Mouse (Mus musculus): ENCODE data around the gene Nudt13. TPM values are rescaled to one million over a fixed set of nuclear protein-coding genes. Genes with fewer than 3 reads are reported as not detected.
"Not testable (repeated sequence)": the region's sequence is repeated elsewhere in the genome, so short reads cannot be mapped to it uniquely, and the experiment has no call there.

Gene Nudt13
- polyA plus RNA-seq, 1 experiment from 2014 or later, result 10.0 TPM

DNA sequence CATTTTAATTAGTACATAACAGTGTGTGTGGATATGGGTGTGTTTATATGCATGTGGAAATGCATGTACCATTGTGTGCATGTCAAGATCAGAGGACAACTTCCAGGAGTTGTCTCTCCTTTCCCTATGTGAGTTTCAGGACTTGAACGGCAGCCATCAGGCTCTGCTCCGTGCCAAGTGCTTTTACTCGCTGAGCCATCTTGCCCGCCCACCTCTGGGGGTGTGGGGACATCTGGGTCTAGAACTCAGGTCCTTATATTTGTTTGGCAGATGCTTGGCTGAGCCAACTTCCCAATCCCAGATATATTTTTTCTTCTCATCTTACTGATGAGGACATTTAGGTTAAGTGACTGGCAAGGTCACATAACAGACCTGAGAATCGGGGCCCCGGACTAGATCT, 26.1 kb upstream of the Nudt13 start:
- no peak overlapping the region for H3K27ac ChIP-seq (ENCODE audit: low read depth, low read length)
- WGBS, result 78% methylated on average over 6 of the region's 6 CpGs
- DNase-seq (ENCODE audit: low spot score) (no peak), ATAC-seq (replicated peaks; ENCODE audit: low FRiP score) (no peak)
- H3K4me3 ChIP-seq (ENCODE audit: low read depth, low read length), result no peak overlapping the region
- H3K27me3 ChIP-seq (replicated peaks; ENCODE audit: control insufficient read depth, insufficient read depth, low read length), result no peaks in the 10 kb centered on the region; the same call in 1 of the 2 replicates
- H3K4me2 ChIP-seq, result no peak overlapping the region
- H3K9ac ChIP-seq (ENCODE audit: low read depth, low read length), result no peak overlapping the region
- H3K9me3 ChIP-seq (ENCODE audit: control insufficient read depth, low read length), result no peaks in the 10 kb centered on the region
- H3K36me3 ChIP-seq (ENCODE audit: control insufficient read depth, insufficient read depth, low read length), result no peaks in the 10 kb centered on the region
- no peaks in the 10 kb centered on the region for H3K4me1 ChIP-seq (replicated peaks; ENCODE audit: control insufficient read depth, insufficient read depth, low read length)

DNA sequence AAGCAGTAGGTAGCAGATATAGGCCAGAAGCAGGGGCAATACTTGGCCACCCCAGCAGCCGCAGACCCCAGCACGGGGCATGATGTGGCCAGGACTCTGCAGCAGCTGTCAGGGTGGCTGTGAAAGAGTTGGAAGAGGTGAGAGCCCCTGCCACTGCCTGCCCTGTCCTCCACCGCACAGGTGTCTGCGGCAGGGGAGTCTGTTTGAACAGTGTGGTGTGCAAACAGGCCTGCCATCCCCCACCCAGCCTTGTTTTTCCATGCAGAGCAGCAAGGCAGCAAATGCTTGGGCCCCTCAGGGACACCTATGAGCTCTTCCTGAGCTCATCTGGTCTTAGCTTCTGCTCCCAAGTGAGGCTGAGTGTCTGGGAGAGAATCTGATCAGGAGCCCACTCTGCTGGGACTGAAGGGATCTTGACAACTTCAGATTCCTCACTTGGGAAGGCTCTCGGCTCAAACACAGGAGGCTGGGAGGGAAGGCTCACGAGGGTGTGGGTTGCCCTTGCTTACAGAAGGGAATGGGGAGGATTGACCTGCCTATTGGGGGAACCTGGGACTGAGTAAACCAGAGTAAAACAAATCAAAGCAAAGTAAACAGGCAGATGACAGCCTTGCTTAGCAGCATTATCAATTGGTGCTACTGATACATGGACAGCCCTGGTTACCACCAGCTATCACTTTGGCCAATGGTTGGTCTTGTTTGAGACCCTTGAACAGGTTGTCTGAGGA, 25.3 kb upstream of the Nudt13 start, which contains the start of gene Kcnk16:
Gene Kcnk16, minus strand, starts transcription at position 118 of the 728 bp plus-strand sequence.
- peak; percentile 65 for ATAC-seq (replicated peaks; ENCODE audit: low FRiP score)
- no peaks in the 10 kb centered on the region for H3K9me3 ChIP-seq (ENCODE audit: control insufficient read depth, low read length)
- H3K36me3 ChIP-seq (ENCODE audit: control insufficient read depth, insufficient read depth, low read length), result no peaks in the 10 kb centered on the region
- no peak within 1 kb of the TSS for H3K27ac ChIP-seq (ENCODE audit: low read depth, low read length)
- no peaks in the 10 kb centered on the region for H3K4me1 ChIP-seq (replicated peaks; ENCODE audit: control insufficient read depth, insufficient read depth, low read length)
- H3K9ac ChIP-seq (ENCODE audit: low read depth, low read length), result no peak within 1 kb of the TSS
- H3K4me2 ChIP-seq, result 0 out of 2 replicates have a peak within 1 kb of the TSS, but pooled peaks have one; percentile 10
- WGBS, result 50% methylated on average over 6 of the region's 6 CpGs
- H3K4me3 ChIP-seq (ENCODE audit: low read depth, low read length), result no peak within 1 kb of the TSS
- no peaks in the 10 kb centered on the region; the same call in 1 of the 2 replicates for H3K27me3 ChIP-seq (replicated peaks; ENCODE audit: control insufficient read depth, insufficient read depth, low read length)
- peak; percentile 41 for DNase-seq (ENCODE audit: low spot score)

DNA sequence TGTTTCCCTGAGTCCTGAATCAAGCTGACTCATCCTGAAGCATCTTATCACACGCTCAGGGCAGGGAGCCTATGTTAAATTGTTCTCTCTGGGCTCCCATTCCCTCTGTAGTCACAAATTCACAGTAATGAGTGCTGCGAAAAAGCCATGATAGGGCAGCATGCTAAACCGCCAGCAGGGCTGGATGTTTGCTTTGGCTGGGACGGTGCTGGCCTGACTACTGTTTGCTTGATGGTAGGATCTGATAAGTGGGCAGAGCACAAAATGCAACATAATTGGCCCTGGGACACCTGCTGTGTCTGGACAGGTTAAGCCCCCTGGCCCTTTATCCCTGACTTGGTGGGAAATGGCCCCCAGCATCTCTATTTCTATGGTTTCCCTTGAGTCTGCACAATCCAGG, 3.1 kb upstream of the Nudt13 start:
- H3K36me3 ChIP-seq (ENCODE audit: control insufficient read depth, insufficient read depth, low read length), result no peaks in the 10 kb centered on the region; the same call in 1 of the 2 replicates
- H3K27ac ChIP-seq (ENCODE audit: low read depth, low read length), result no peak overlapping the region
- no peaks in the 10 kb centered on the region for H3K27me3 ChIP-seq (replicated peaks; ENCODE audit: control insufficient read depth, insufficient read depth, low read length)
- H3K9ac ChIP-seq (ENCODE audit: low read depth, low read length), result no peak overlapping the region
- H3K4me2 ChIP-seq, result no peak overlapping the region
- no peak for DNase-seq (ENCODE audit: low spot score)
- 55% methylated on average over 4 of the region's 4 CpGs for WGBS
- ATAC-seq (replicated peaks; ENCODE audit: low FRiP score), result no peak
- H3K4me1 ChIP-seq (replicated peaks; ENCODE audit: control insufficient read depth, insufficient read depth, low read length), result peaks cover 3% of the 10 kb centered on the region; the same call in 1 of the 2 replicates
- H3K9me3 ChIP-seq (ENCODE audit: control insufficient read depth, low read length), result no peaks in the 10 kb centered on the region
- no peak overlapping the region for H3K4me3 ChIP-seq (ENCODE audit: low read depth, low read length)

DNA sequence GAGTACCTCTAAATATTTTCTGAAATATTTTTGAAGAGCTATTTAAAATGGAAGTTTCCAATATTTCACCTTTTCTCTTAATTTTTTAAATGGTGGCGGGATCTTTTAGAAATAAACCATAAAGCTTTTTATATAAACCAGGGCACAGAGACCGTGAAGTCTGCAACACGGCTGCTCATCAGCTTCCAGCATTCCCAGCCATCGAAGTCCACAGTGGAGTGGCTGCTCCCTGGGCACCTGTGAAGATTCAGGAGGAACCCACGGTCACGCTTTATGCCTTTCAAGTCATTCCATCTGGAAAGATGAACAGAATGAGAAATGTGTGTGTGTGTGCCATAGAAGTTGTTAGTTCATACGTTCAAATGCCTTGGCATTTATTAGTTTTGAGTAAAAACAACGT, 450 bp downstream of the Nudt13 start:
- WGBS, result 43% methylated on average over 8 of the region's 8 CpGs
- Histone ChIP-seq H3K4me1 (replicated peaks; ENCODE audit: control insufficient read depth, insufficient read depth, low read length) (peaks cover 3% of the 10 kb centered on the region; the same call in 1 of the 2 replicates), H3K4me2 (peak overlapping the region; percentile 70), H3K9ac (ENCODE audit: low read depth, low read length) (peak overlapping the region; percentile 62; the same call in 1 of the 2 replicates), H3K36me3 (ENCODE audit: control insufficient read depth, insufficient read depth, low read length) (no peaks in the 10 kb centered on the region; the same call in 1 of the 2 replicates), H3K27ac (ENCODE audit: low read depth, low read length) (no peak overlapping the region), H3K27me3 (replicated peaks; ENCODE audit: control insufficient read depth, insufficient read depth, low read length) (no peaks in the 10 kb centered on the region), H3K4me3 (ENCODE audit: low read depth, low read length) (peak overlapping the region; percentile 60), H3K9me3 (ENCODE audit: control insufficient read depth, low read length) (no peaks in the 10 kb centered on the region)
- DNase-seq (ENCODE audit: low spot score) (no peak), ATAC-seq (replicated peaks; ENCODE audit: low FRiP score) (no peak)

DNA sequence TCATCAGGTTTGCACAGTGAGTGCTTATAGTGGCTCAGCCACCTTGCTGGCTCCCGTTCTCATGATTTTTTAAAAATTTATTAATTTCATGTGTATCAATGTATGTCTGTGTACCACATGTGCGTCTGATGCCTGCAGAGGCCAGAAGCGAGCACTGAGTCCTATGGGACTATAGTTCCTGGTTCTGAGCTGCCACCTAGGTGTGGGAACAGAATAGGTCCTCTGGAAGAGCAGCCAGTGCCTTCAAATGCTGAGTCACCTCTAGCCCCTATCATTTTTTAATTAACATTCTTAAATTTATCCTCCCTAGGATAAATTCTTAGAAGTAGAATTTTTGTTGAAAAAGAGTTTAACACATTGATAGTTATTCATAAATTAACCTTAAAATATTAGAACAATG, 3.1 kb downstream of the Nudt13 start:
- no peak overlapping the region for H3K4me2 ChIP-seq
- H3K36me3 ChIP-seq (ENCODE audit: control insufficient read depth, insufficient read depth, low read length), result no peaks in the 10 kb centered on the region; the same call in 1 of the 2 replicates
- no peak for ATAC-seq (replicated peaks; ENCODE audit: low FRiP score)
- WGBS, result 83% methylated on average over 3 of the region's 3 CpGs
- H3K4me1 ChIP-seq (replicated peaks; ENCODE audit: control insufficient read depth, insufficient read depth, low read length), result peaks cover 3% of the 10 kb centered on the region; the same call in 1 of the 2 replicates
- H3K9ac ChIP-seq (ENCODE audit: low read depth, low read length), result no peak overlapping the region
- no peak overlapping the region for H3K4me3 ChIP-seq (ENCODE audit: low read depth, low read length)
- DNase-seq (ENCODE audit: low spot score), result no peak
- no peak overlapping the region for H3K27ac ChIP-seq (ENCODE audit: low read depth, low read length)
- H3K9me3 ChIP-seq (ENCODE audit: control insufficient read depth, low read length), result no peaks in the 10 kb centered on the region
- H3K27me3 ChIP-seq (replicated peaks; ENCODE audit: control insufficient read depth, insufficient read depth, low read length), result no peaks in the 10 kb centered on the region

DNA sequence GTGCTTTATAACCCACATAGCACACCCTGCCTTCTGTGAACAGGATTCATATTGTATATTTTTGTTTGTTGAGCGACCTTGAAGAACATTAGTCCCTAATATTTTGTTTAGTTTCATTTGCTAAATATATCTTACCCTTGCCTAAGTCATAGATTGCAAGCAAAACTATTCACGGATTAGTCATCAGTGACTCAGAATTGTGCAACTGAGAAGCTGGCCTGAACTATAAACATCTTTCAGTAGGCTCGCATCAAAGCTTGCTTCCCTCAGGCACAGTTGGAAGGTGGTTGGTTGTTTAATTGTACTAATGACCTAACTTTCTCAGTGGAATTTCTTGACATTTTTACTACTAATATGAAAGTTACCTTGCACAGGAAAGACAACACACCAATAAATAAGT, 3.6 kb downstream of the Nudt13 start:
- Histone ChIP-seq H3K27ac (ENCODE audit: low read depth, low read length) (no peak overlapping the region), H3K4me2 (no peak overlapping the region), H3K9ac (ENCODE audit: low read depth, low read length) (no peak overlapping the region), H3K4me3 (ENCODE audit: low read depth, low read length) (no peak overlapping the region), H3K36me3 (ENCODE audit: control insufficient read depth, insufficient read depth, low read length) (no peaks in the 10 kb centered on the region; the same call in 1 of the 2 replicates), H3K4me1 (replicated peaks; ENCODE audit: control insufficient read depth, insufficient read depth, low read length) (peaks cover 3% of the 10 kb centered on the region; the same call in 1 of the 2 replicates), H3K27me3 (replicated peaks; ENCODE audit: control insufficient read depth, insufficient read depth, low read length) (no peaks in the 10 kb centered on the region), H3K9me3 (ENCODE audit: control insufficient read depth, low read length) (no peaks in the 10 kb centered on the region)
- DNase-seq (ENCODE audit: low spot score) (no peak), ATAC-seq (replicated peaks; ENCODE audit: low FRiP score) (no peak)
- 84% methylated on average over 3 of the region's 3 CpGs for WGBS

DNA sequence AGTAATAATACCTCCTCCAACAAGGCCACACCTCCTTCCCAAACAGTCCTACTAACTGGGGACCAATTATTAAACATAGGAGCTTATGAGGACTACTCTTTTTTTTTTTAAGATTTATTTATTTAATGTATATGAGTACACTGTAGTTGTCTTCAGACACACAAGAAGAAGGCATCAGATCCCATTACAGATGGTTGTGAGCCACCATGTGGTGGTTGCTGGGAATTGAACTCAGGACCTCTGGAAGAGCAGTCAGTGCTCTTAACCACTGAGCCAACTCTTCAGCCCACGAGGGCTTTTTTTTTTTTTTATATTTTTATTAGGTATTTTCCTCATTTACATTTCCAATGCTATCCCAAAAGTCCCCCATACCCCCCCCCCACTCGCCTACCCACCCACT, 10.6 kb downstream of the Nudt13 start:
- H3K36me3 ChIP-seq (ENCODE audit: control insufficient read depth, insufficient read depth, low read length), result not testable (repeated sequence)

DNA sequence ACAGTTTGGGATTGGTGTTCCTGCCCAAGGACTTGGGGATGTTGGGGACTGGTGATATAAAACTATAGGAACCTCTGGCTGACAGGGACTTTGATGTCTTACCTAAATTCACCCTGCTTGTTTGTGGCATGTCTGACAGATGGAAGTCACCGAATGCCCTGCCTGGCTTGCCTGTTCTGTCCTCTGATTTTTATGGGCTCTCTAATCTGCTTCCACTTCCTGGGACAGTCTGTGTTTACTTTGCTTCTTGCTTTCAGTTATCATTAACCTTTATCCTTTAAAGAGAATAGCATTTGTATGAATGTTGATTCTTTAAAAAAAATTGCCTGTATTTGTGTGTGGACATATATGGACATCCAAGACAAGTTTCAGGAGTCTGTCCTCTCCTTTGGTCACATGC, 20.6 kb downstream of the Nudt13 start:
- no peak overlapping the region for H3K4me2 ChIP-seq
- ATAC-seq (replicated peaks; ENCODE audit: low FRiP score) (no peak), DNase-seq (ENCODE audit: low spot score) (no peak)
- H3K9me3 ChIP-seq (ENCODE audit: control insufficient read depth, low read length), result no peaks in the 10 kb centered on the region
- no peak overlapping the region for H3K9ac ChIP-seq (ENCODE audit: low read depth, low read length)
- 57% methylated on average over 1 of the region's 1 CpGs for WGBS
- H3K27me3 ChIP-seq (replicated peaks; ENCODE audit: control insufficient read depth, insufficient read depth, low read length), result no peaks in the 10 kb centered on the region
- H3K4me3 ChIP-seq (ENCODE audit: low read depth, low read length), result no peak overlapping the region
- no peaks in the 10 kb centered on the region for H3K4me1 ChIP-seq (replicated peaks; ENCODE audit: control insufficient read depth, insufficient read depth, low read length)
- peaks cover 7% of the 10 kb centered on the region; the same call in 1 of the 2 replicates for H3K36me3 ChIP-seq (ENCODE audit: control insufficient read depth, insufficient read depth, low read length)
- H3K27ac ChIP-seq (ENCODE audit: low read depth, low read length), result no peak overlapping the region

More for the DNA sequence above, 10.6 kb downstream of the Nudt13 start:
- 64% methylated on average over 2 of the region's 2 CpGs for WGBS
- H3K9ac ChIP-seq (ENCODE audit: low read depth, low read length); H3K27me3 ChIP-seq (replicated peaks; ENCODE audit: control insufficient read depth, insufficient read depth, low read length); DNase-seq (ENCODE audit: low spot score); H3K4me2 ChIP-seq; H3K4me3 ChIP-seq (ENCODE audit: low read depth, low read length); H3K4me1 ChIP-seq (replicated peaks; ENCODE audit: control insufficient read depth, insufficient read depth, low read length); H3K9me3 ChIP-seq (ENCODE audit: control insufficient read depth, low read length); H3K27ac ChIP-seq (ENCODE audit: low read depth, low read length); ATAC-seq (replicated peaks; ENCODE audit: low FRiP score): not testable (repeated sequence)

DNA sequence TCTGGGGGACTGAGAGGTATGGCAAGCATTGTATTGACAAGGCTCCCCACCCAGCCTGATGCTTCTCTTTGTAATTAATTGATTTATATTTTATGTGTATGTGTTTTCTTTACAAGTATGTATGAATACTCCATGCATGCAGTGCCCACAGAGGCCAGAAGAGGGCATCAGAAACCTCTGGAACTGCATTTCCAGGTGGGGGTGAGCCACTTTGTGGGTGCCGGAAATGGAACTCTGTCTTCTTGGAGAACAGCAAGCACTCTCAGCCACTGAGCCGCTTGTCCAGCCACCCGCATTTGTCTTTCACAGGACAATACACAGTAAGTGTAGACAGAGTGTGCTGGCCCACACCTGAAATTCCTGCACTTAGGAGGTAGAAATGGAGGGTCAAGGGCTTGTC, 24.9 kb downstream of the Nudt13 start:
- no peak for ATAC-seq (replicated peaks; ENCODE audit: low FRiP score)
- no peak overlapping the region for H3K4me3 ChIP-seq (ENCODE audit: low read depth, low read length)
- no peak overlapping the region for H3K4me2 ChIP-seq
- peaks cover 22% of the 10 kb centered on the region; the same call in 1 of the 2 replicates for H3K36me3 ChIP-seq (ENCODE audit: control insufficient read depth, insufficient read depth, low read length)
- no peaks in the 10 kb centered on the region for H3K27me3 ChIP-seq (replicated peaks; ENCODE audit: control insufficient read depth, insufficient read depth, low read length)
- no peak for DNase-seq (ENCODE audit: low spot score)
- H3K9me3 ChIP-seq (ENCODE audit: control insufficient read depth, low read length), result no peaks in the 10 kb centered on the region
- H3K4me1 ChIP-seq (replicated peaks; ENCODE audit: control insufficient read depth, insufficient read depth, low read length), result no peaks in the 10 kb centered on the region
- 79% methylated on average over 3 of the region's 3 CpGs for WGBS
- no peak overlapping the region for H3K9ac ChIP-seq (ENCODE audit: low read depth, low read length)
- H3K27ac ChIP-seq (ENCODE audit: low read depth, low read length), result no peak overlapping the region

Data from liver, embryonic 11.5 days (tissue).